Mouse (Mus musculus) hindbrain, embryonic 13.5 days (tissue): ENCODE data around the gene Rapgef5. TPM values are rescaled to one million over a fixed set of nuclear protein-coding genes. Genes with fewer than 3 reads are reported as not detected.

Experiments
- ATAC-seq: fragments of 200-750 bp; cut with Nextera tagmentation; 2 replicates; pipeline ENCODE4 v1.8.0; 2017; ENCODE audit warnings: moderate TSS enrichment; ENCODE audit not compliant: low FRiP score
- H3K27ac ChIP-seq: fragments of 300-500 bp; sonication (generic); 2 replicates; pipeline ENCODE4 v1.5.1; 2015; ENCODE audit warnings: inconsistent platforms, mild to moderate bottlenecking, moderate library complexity
- H3K27me3 ChIP-seq: fragments of 300-500 bp; sonication (generic); 2 replicates; pipeline ENCODE4 v1.6.1; 2015; ENCODE audit warnings: mild to moderate bottlenecking, inconsistent platforms
- H3K36me3 ChIP-seq: fragments of 300-500 bp; sonication (generic); 2 replicates; pipeline ENCODE4 v1.6.1; 2015; ENCODE audit warnings: mild to moderate bottlenecking, inconsistent platforms
- H3K4me1 ChIP-seq: fragments of 300-500 bp; sonication (generic); replicated peaks from 2 replicates; pipeline ENCODE4 v1.6.1; 2015; ENCODE audit warnings: inconsistent platforms
- H3K4me2 ChIP-seq: fragments of 300-500 bp; sonication (generic); 2 replicates; pipeline ENCODE4 v1.6.1; 2015; ENCODE audit warnings: inconsistent platforms, mild to moderate bottlenecking, moderate library complexity
- H3K4me3 ChIP-seq: fragments of 300-500 bp; sonication (generic); 2 replicates; pipeline ENCODE4 v1.5.1; 2015; ENCODE audit warnings: mild to moderate bottlenecking, inconsistent platforms
- H3K9ac ChIP-seq: fragments of 300-500 bp; sonication (generic); 2 replicates; pipeline ENCODE4 v1.6.1; 2015; ENCODE audit warnings: mild to moderate bottlenecking, inconsistent platforms
- H3K9me3 ChIP-seq: fragments of 300-500 bp; sonication (generic); 2 replicates; pipeline ENCODE4 v1.6.1; 2016; ENCODE audit warnings: inconsistent platforms
- WGBS: fragments of 180-500 bp; shearing (Covaris S2); methylation state at CpG from one replicate; pipeline ENCODE4 v1.1.7; 2015; 5-methylcytosine and 5-hydroxymethylcytosine counted together
- polyA plus RNA-seq: library from polyadenylated mRNA; unstranded; fragments of >200 nt; fragmentation: Nextera tagmentation; extraction: Ambion mirVana; gene quantifications from 2 replicates; pipeline ENCODE4 v1.2.1, GENCODE M21; 2015

The Rapgef5 gene
- polyA plus RNA-seq, 1 experiment from 2014 or later, result 52.4 TPM

- no peak overlapping the region for H3K9ac ChIP-seq
- 31% methylated on average over 3 of the region's 3 CpGs for WGBS
- H3K27ac ChIP-seq, result peak overlapping the region; percentile 58
- H3K9me3 ChIP-seq, result no peaks in the 10 kb centered on the region
- H3K27me3 ChIP-seq, result no peaks in the 10 kb centered on the region
- H3K4me2 ChIP-seq, result no peak overlapping the region
- H3K4me3 ChIP-seq, result no peak overlapping the region
- ATAC-seq, result no peak
- peaks cover 64% of the 10 kb centered on the region for H3K4me1 ChIP-seq
- H3K36me3 ChIP-seq, result no peaks in the 10 kb centered on the region
These were observed 168.5 kb downstream of the Rapgef5 start for GRCm38 (mm10) chr12:117684788-117685187.

GRCm38 (mm10) chr12:117685336-117685735, 169.1 kb downstream of the Rapgef5 start:
- H3K27me3 ChIP-seq, result no peaks in the 10 kb centered on the region
- no peak overlapping the region for H3K9ac ChIP-seq
- ATAC-seq, result no peak
- no peak overlapping the region for H3K4me3 ChIP-seq
- no peaks in the 10 kb centered on the region for H3K36me3 ChIP-seq
- H3K4me1 ChIP-seq, result peaks cover 68% of the 10 kb centered on the region
- no peaks in the 10 kb centered on the region for H3K9me3 ChIP-seq
- H3K27ac ChIP-seq, result no peak overlapping the region
- H3K4me2 ChIP-seq, result no peak overlapping the region

- H3K9me3 ChIP-seq, result no peaks in the 10 kb centered on the region
- H3K27ac ChIP-seq, result peak overlapping the region; percentile 73
- H3K4me3 ChIP-seq, result no peak overlapping the region
- ATAC-seq, result no peak
- 28% methylated on average over 3 of the region's 3 CpGs for WGBS
- H3K9ac ChIP-seq, result no peak overlapping the region
- no peaks in the 10 kb centered on the region for H3K36me3 ChIP-seq
- H3K27me3 ChIP-seq, result no peaks in the 10 kb centered on the region
- H3K4me2 ChIP-seq, result 0 out of 2 replicates have a peak overlapping the region, but pooled peaks have one; percentile 19
- peaks cover 76% of the 10 kb centered on the region for H3K4me1 ChIP-seq
These were observed 170.5 kb downstream of the Rapgef5 start for GRCm38 (mm10) chr12:117686732-117687131.

- H3K27ac ChIP-seq, result peak overlapping the region; percentile 97
- H3K9ac ChIP-seq, result peak overlapping the region; percentile 86
- H3K36me3 ChIP-seq, result no peaks in the 10 kb centered on the region
- peak; percentile 88 for ATAC-seq
- no peaks in the 10 kb centered on the region for H3K9me3 ChIP-seq
- peaks cover 85% of the 10 kb centered on the region for H3K4me1 ChIP-seq
- 3% methylated on average over 32 of the region's 32 CpGs for WGBS
- H3K4me2 ChIP-seq, result peak overlapping the region; percentile 63
- H3K4me3 ChIP-seq, result peak overlapping the region; percentile 63
- no peaks in the 10 kb centered on the region for H3K27me3 ChIP-seq
These were observed 172.6 kb downstream of the Rapgef5 start for GRCm38 (mm10) chr12:117688655-117689548.

GRCm38 (mm10) chr12:117691336-117691735, 175.1 kb downstream of the Rapgef5 start:
- peak overlapping the region; percentile 63 for H3K4me2 ChIP-seq
- H3K27me3 ChIP-seq, result no peaks in the 10 kb centered on the region
- peak overlapping the region; percentile 63 for H3K4me3 ChIP-seq
- WGBS, result 61% methylated on average over 5 of the region's 5 CpGs
- no peak for ATAC-seq
- peak overlapping the region; percentile 64 for H3K9ac ChIP-seq
- no peaks in the 10 kb centered on the region for H3K36me3 ChIP-seq
- peak overlapping the region; percentile 70 for H3K27ac ChIP-seq
- no peaks in the 10 kb centered on the region for H3K9me3 ChIP-seq
- H3K4me1 ChIP-seq, result peaks cover 80% of the 10 kb centered on the region

- peak overlapping the region; percentile 63 for H3K4me3 ChIP-seq
These were observed 176.5 kb downstream of the Rapgef5 start for GRCm38 (mm10) chr12:117692775-117693174.

GRCm38 (mm10) chr12:117699950-117700665, 183.8 kb downstream of the Rapgef5 start:
- Histone ChIP-seq H3K4me2 (no peak overlapping the region), H3K9ac (no peak overlapping the region; the same call in 1 of the 2 replicates), H3K9me3 (no peaks in the 10 kb centered on the region), H3K27ac (peak overlapping the region; percentile 62), H3K4me1 (peaks cover 52% of the 10 kb centered on the region), H3K4me3 (no peak overlapping the region), H3K36me3 (no peaks in the 10 kb centered on the region), H3K27me3 (no peaks in the 10 kb centered on the region)
- no peak for ATAC-seq
- WGBS, result 83% methylated on average over 3 of the region's 3 CpGs

More at GRCm38 (mm10) chr12:117692775-117693174, 176.5 kb downstream of the Rapgef5 start:
- H3K4me1 ChIP-seq, result peaks cover 75% of the 10 kb centered on the region
- H3K27ac ChIP-seq, result peak overlapping the region; percentile 48; the same call in 1 of the 2 replicates
- no peaks in the 10 kb centered on the region for H3K27me3 ChIP-seq
- ATAC-seq, result no peak
- H3K9ac ChIP-seq, result peak overlapping the region; percentile 69
- no peaks in the 10 kb centered on the region for H3K9me3 ChIP-seq
- H3K36me3 ChIP-seq, result no peaks in the 10 kb centered on the region
- peak overlapping the region; percentile 63 for H3K4me2 ChIP-seq
- WGBS, result 14% methylated on average over 1 of the region's 1 CpGs

GRCm38 (mm10) chr12:117700927-117701326, 184.6 kb downstream of the Rapgef5 start:
- H3K27me3 ChIP-seq, result no peaks in the 10 kb centered on the region
- 74% methylated on average over 6 of the region's 6 CpGs for WGBS
- peaks cover 54% of the 10 kb centered on the region for H3K4me1 ChIP-seq
- no peak overlapping the region for H3K27ac ChIP-seq
- H3K4me2 ChIP-seq, result no peak overlapping the region
- ATAC-seq, result no peak
- no peak overlapping the region for H3K9ac ChIP-seq
- no peaks in the 10 kb centered on the region for H3K36me3 ChIP-seq
- H3K4me3 ChIP-seq, result no peak overlapping the region
- no peaks in the 10 kb centered on the region for H3K9me3 ChIP-seq

- ATAC-seq, result no peak
These were observed 186.0 kb downstream of the Rapgef5 start for GRCm38 (mm10) chr12:117702291-117702690.

GRCm38 (mm10) chr12:117702928-117703327, 186.6 kb downstream of the Rapgef5 start:
- Histone ChIP-seq H3K9me3 (no peaks in the 10 kb centered on the region), H3K4me3 (no peak overlapping the region), H3K4me2 (no peak overlapping the region), H3K27me3 (no peaks in the 10 kb centered on the region), H3K36me3 (no peaks in the 10 kb centered on the region), H3K27ac (peak overlapping the region; percentile 50; the same call in 1 of the 2 replicates), H3K4me1 (peaks cover 45% of the 10 kb centered on the region), H3K9ac (no peak overlapping the region)
- WGBS, result 90% methylated on average over 9 of the region's 9 CpGs
- ATAC-seq, result no peak

More at GRCm38 (mm10) chr12:117702291-117702690, 186.0 kb downstream of the Rapgef5 start:
- Histone ChIP-seq H3K36me3 (no peaks in the 10 kb centered on the region), H3K4me3 (no peak overlapping the region), H3K9ac (no peak overlapping the region), H3K27ac (no peak overlapping the region), H3K4me1 (peaks cover 46% of the 10 kb centered on the region), H3K9me3 (no peaks in the 10 kb centered on the region), H3K27me3 (no peaks in the 10 kb centered on the region), H3K4me2 (no peak overlapping the region)
- WGBS, result 77% methylated on average over 8 of the region's 8 CpGs

GRCm38 (mm10) chr12:117703413-117703812, 187.1 kb downstream of the Rapgef5 start:
- WGBS, result 45% methylated on average over 2 of the region's 2 CpGs
- ATAC-seq, result 0 out of 2 replicates have a peak, but pooled peaks have one; percentile 5
- no peak overlapping the region for H3K4me2 ChIP-seq

GRCm38 (mm10) chr12:117705308-117705707, 189.0 kb downstream of the Rapgef5 start:
- no peak for ATAC-seq
- WGBS, result 83% methylated on average over 3 of the region's 3 CpGs
- Histone ChIP-seq H3K9me3 (no peaks in the 10 kb centered on the region), H3K4me2 (no peak overlapping the region), H3K36me3 (no peaks in the 10 kb centered on the region), H3K4me3 (no peak overlapping the region), H3K4me1 (peaks cover 39% of the 10 kb centered on the region), H3K27me3 (no peaks in the 10 kb centered on the region), H3K9ac (no peak overlapping the region), H3K27ac (peak overlapping the region; percentile 1; the same call in 1 of the 2 replicates)

More at GRCm38 (mm10) chr12:117703413-117703812, 187.1 kb downstream of the Rapgef5 start:
- Histone ChIP-seq H3K4me3 (no peak overlapping the region), H3K36me3 (no peaks in the 10 kb centered on the region), H3K9me3 (no peaks in the 10 kb centered on the region), H3K9ac (no peak overlapping the region), H3K27me3 (no peaks in the 10 kb centered on the region), H3K4me1 (peaks cover 45% of the 10 kb centered on the region), H3K27ac (peak overlapping the region; percentile 50; the same call in 1 of the 2 replicates)
